ENCODE assay signal across 8 mouse cellular contexts in the genomic region with DNA sequence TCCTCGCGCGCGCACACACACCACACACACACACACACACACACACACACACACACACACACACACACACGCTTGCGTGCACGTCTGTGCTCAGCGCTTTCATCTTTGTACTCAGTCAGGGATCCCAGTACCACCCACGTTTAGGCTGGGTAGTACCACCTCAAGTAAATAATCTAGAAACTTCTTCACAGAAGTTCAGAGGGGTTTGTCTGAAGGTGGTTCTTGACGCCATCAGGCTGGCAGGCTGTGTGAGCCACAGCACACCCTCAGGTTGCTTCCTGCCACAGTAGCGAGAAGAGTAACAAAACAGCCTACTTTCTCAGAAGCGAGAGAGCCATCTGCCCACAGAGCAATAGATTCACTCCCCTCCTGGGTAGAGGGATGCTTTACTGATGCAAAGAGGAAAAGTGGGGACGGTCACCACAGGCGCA.
DNase-seq lines count a peak whose midpoint lies in the region; ATAC-seq lines count a peak whose summit lies in the region.

No protein-coding gene starts in this region.

- H3K4me3 ChIP-seq in heart, embryonic 12.5 days, result peak overlapping the region; percentile 37
- H3K4me3 ChIP-seq in hindbrain, embryonic 15.5 days, result no peak overlapping the region
- no peak overlapping the region for H3K4me3 ChIP-seq in midbrain, embryonic 16.5 days (ENCODE audit: low read depth, low read length)

- no peaks in the 10 kb centered on the region for H3K36me3 ChIP-seq in heart, embryonic 12.5 days
- H3K36me3 ChIP-seq in hindbrain, embryonic 15.5 days, result no peaks in the 10 kb centered on the region
- no peaks in the 10 kb centered on the region for H3K36me3 ChIP-seq in midbrain, embryonic 16.5 days (ENCODE audit: control insufficient read depth, insufficient read depth, low read length)

- no peak for ATAC-seq in heart, embryonic 12.5 days (ENCODE audit: insufficient number of reproducible peaks, low FRiP score)
- peak; percentile 25; the same call in 1 of the 2 replicates for ATAC-seq in hindbrain, embryonic 15.5 days (ENCODE audit: low FRiP score, low read depth)
- ATAC-seq in midbrain, embryonic 16.5 days, result peak; percentile 10; the same call in 1 of the 2 replicates

- H3K27ac ChIP-seq in heart, embryonic 12.5 days (ENCODE audit: poor library complexity, severe bottlenecking), result peak overlapping the region; percentile 84
- peak overlapping the region; percentile 80 for H3K27ac ChIP-seq in hindbrain, embryonic 15.5 days (replicated peaks)
- H3K27ac ChIP-seq in midbrain, embryonic 16.5 days (ENCODE audit: low read length), result peak overlapping the region; percentile 78

- WGBS in heart, embryonic 12.5 days, result 17% methylated on average over 14 of the region's 14 CpGs
- WGBS in hindbrain, embryonic 15.5 days, result 11% methylated on average over 11 of the region's 14 CpGs
- WGBS in midbrain, embryonic 16.5 days, result 7% methylated on average over 14 of the region's 14 CpGs

- peaks cover 26% of the 10 kb centered on the region for H3K4me1 ChIP-seq in heart, embryonic 12.5 days (replicated peaks)
- peaks cover 36% of the 10 kb centered on the region for H3K4me1 ChIP-seq in hindbrain, embryonic 15.5 days (replicated peaks)
- peaks cover 27% of the 10 kb centered on the region for H3K4me1 ChIP-seq in midbrain, embryonic 16.5 days (ENCODE audit: control insufficient read depth, insufficient read depth, low read length)

- H3K9me3 ChIP-seq in heart, embryonic 12.5 days (replicated peaks), result no peaks in the 10 kb centered on the region
- H3K9me3 ChIP-seq in hindbrain, embryonic 15.5 days, result no peaks in the 10 kb centered on the region
- H3K9me3 ChIP-seq in midbrain, embryonic 16.5 days (replicated peaks; ENCODE audit: control insufficient read depth, low read length, poor library complexity, severe bottlenecking), result no peaks in the 10 kb centered on the region

- DNase-seq in heart, adult 8-10 months (ENCODE audit: low spot score), result no peak
- peak; percentile 68 for DNase-seq in T-cell, adult 2 months (ENCODE audit: low spot score)
- no peak for DNase-seq in cerebellum, adult 11 months
- DNase-seq in ovary, postnatal 14 days (ENCODE audit: low spot score), result no peak
- DNase-seq in gastrocnemius, postnatal 14 days, result no peak

- H3K27me3 ChIP-seq in heart, embryonic 12.5 days (replicated peaks), result peaks cover 6% of the 10 kb centered on the region; the same call in 1 of the 2 replicates
- no peaks in the 10 kb centered on the region for H3K27me3 ChIP-seq in hindbrain, embryonic 15.5 days
- no peaks in the 10 kb centered on the region for H3K27me3 ChIP-seq in midbrain, embryonic 16.5 days (ENCODE audit: control insufficient read depth, insufficient read depth, low read depth, low read length)

- intact Hi-C loops in gastrocnemius, postnatal 14 days (cut with DNase I; ENCODE audit: low total_unique reads), result no loop called here

- peak overlapping the region; percentile 72 for H3K4me2 ChIP-seq in heart, embryonic 12.5 days
- H3K4me2 ChIP-seq in hindbrain, embryonic 15.5 days, result peak overlapping the region; percentile 43; the same call in 1 of the 2 replicates
- H3K4me2 ChIP-seq in midbrain, embryonic 16.5 days (ENCODE audit: low read length), result peak overlapping the region; percentile 47

- peak overlapping the region; percentile 47; the same call in 1 of the 2 replicates for H3K9ac ChIP-seq in heart, embryonic 12.5 days
- no peak overlapping the region for H3K9ac ChIP-seq in hindbrain, embryonic 15.5 days
- no peak overlapping the region for H3K9ac ChIP-seq in midbrain, embryonic 16.5 days (ENCODE audit: low read depth, low read length)
